Mouse (Mus musculus) lung, adult 2 months (tissue): ENCODE measurements around the gene A730049H05Rik. TPM values are rescaled to one million over a fixed set of nuclear protein-coding genes. Genes with fewer than 3 reads are reported as not detected.
A peak's percentile ranks its signal among the peaks of the same experiment; 100 is the strongest.

Source experiments
- DNase-seq: peaks from one replicate; pipeline ENCODE4 v3.0.0; 2022
- H3K4me1 ChIP-seq: fragments of 200-500 bp; 2 replicates; pipeline ENCODE4 v1.6.1; 2011; ENCODE audit warnings: low read length; ENCODE audit not compliant: control insufficient read depth, insufficient read depth
- H3K4me3 ChIP-seq: fragments of 200-500 bp; replicated peaks from 2 replicates; pipeline ENCODE3; 2011; ENCODE audit warnings: low read depth, mild to moderate bottlenecking, control low read depth, low read length; ENCODE audit errors: extremely low read depth
- CTCF ChIP-seq: fragments of 200-500 bp; IDR thresholded peaks from 2 replicates; pipeline ENCODE4 v1.5.1; 2011; ENCODE audit warnings: mild to moderate bottlenecking, low read length, control low read depth; ENCODE audit not compliant: insufficient read depth
- POLR2A ChIP-seq: fragments of 200-500 bp; IDR thresholded peaks from 2 replicates; pipeline ENCODE4 v1.6.1; 2011; ENCODE audit warnings: low read depth, mild to moderate bottlenecking, control low read depth, low read length, borderline replicate concordance; ENCODE audit errors: extremely low read depth
- WGBS: fragments of 180-500 bp; shearing (Covaris S2); methylation state at CpG from one replicate; pipeline ENCODE4 v1.1.7; 2018; 5-methylcytosine and 5-hydroxymethylcytosine counted together
- polyA plus RNA-seq: library from polyadenylated mRNA; depleted of rRNA; stranded (reverse); fragments of >200 nt; gene quantifications from 2 replicates; pipeline ENCODE4 v1.2.3, GENCODE M21; 2012; rRNA removed

A730049H05Rik gene
- polyA plus RNA-seq, 1 experiment = 0.08 TPM

- DNase-seq = no peak
- Histone ChIP-seq H3K4me3 (no peak overlapping the region), H3K4me1 (peaks cover 20% of the 10 kb centered on the region)
- WGBS = 61% methylated on average over 10 of the region's 10 CpGs
- TF ChIP-seq CTCF = no peak
- TF ChIP-seq POLR2A = no peak
Measured at GRCm38 (mm10) chr6:92872766-92873165, 56.5 kb downstream of the A730049H05Rik start.

- Histone ChIP-seq H3K4me3 (no peak overlapping the region), H3K4me1 (peaks cover 15% of the 10 kb centered on the region)
- WGBS = 8% methylated on average over 5 of the region's 5 CpGs
- TF ChIP-seq POLR2A (no peak), CTCF (no peak)
- DNase-seq = peak; percentile 36
Measured at GRCm38 (mm10) chr6:92874854-92875253, 58.6 kb downstream of the A730049H05Rik start.

GRCm38 (mm10) chr6:92875340-92875739, 59.1 kb downstream of the A730049H05Rik start:
- no peak overlapping the region for H3K4me3 ChIP-seq
- peaks cover 11% of the 10 kb centered on the region for H3K4me1 ChIP-seq
- DNase-seq = no peak
- TF ChIP-seq CTCF (no peak), POLR2A (no peak)
- WGBS = 57% methylated on average over 2 of the region's 2 CpGs

- Histone ChIP-seq H3K4me1 (peaks cover 11% of the 10 kb centered on the region), H3K4me3 (no peak overlapping the region)
- 31% methylated on average over 5 of the region's 5 CpGs for WGBS
- DNase-seq = no peak
- TF ChIP-seq POLR2A (no peak), CTCF (no peak)
Measured at GRCm38 (mm10) chr6:92876121-92876520, 59.8 kb downstream of the A730049H05Rik start.

- no peak overlapping the region for H3K4me3 ChIP-seq
- DNase-seq = no peak
- peaks cover 11% of the 10 kb centered on the region for H3K4me1 ChIP-seq
- 94% methylated on average over 4 of the region's 4 CpGs for WGBS
- TF ChIP-seq CTCF (no peak), POLR2A (no peak)
Measured at GRCm38 (mm10) chr6:92877236-92877635, 61.0 kb downstream of the A730049H05Rik start.

GRCm38 (mm10) chr6:92878771-92879170, 62.5 kb downstream of the A730049H05Rik start:
- Histone ChIP-seq H3K4me1 (peaks cover 11% of the 10 kb centered on the region), H3K4me3 (no peak overlapping the region)
- WGBS = 74% methylated on average over 5 of the region's 5 CpGs
- no peak for DNase-seq
- TF ChIP-seq CTCF (no peak), POLR2A (no peak)

GRCm38 (mm10) chr6:92879700-92880265, 63.5 kb downstream of the A730049H05Rik start:
- DNase-seq = no peak
- Histone ChIP-seq H3K4me3 (no peak overlapping the region), H3K4me1 (peaks cover 9% of the 10 kb centered on the region)
- no peak for TF ChIP-seq POLR2A
- no peak for TF ChIP-seq CTCF
- 86% methylated on average over 14 of the region's 14 CpGs for WGBS

GRCm38 (mm10) chr6:92882446-92882845, 66.2 kb downstream of the A730049H05Rik start:
- WGBS = 63% methylated on average over 5 of the region's 5 CpGs
- H3K4me3 ChIP-seq = no peak overlapping the region
- H3K4me1 ChIP-seq = peaks cover 3% of the 10 kb centered on the region; the same call in 1 of the 2 replicates
- no peak for TF ChIP-seq POLR2A
- TF ChIP-seq CTCF = no peak
- no peak for DNase-seq

- TF ChIP-seq POLR2A (no peak), CTCF (no peak)
- Histone ChIP-seq H3K4me1 (peaks cover 3% of the 10 kb centered on the region; the same call in 1 of the 2 replicates), H3K4me3 (no peak overlapping the region)
- WGBS = 84% methylated on average over 9 of the region's 9 CpGs
- no peak for DNase-seq
Measured at GRCm38 (mm10) chr6:92883131-92883900, 67.0 kb downstream of the A730049H05Rik start.

- WGBS = 50% methylated on average over 1 of the region's 1 CpGs
- Histone ChIP-seq H3K4me1 (no peaks in the 10 kb centered on the region), H3K4me3 (no peak overlapping the region)
- TF ChIP-seq CTCF (no peak), POLR2A (no peak)
- DNase-seq = no peak
Measured at GRCm38 (mm10) chr6:92891535-92891934, 75.3 kb downstream of the A730049H05Rik start.

Other genes with a start within 250 kb of the A730049H05Rik start
- gene Prickle2, start 110.3 kb upstream of the A730049H05Rik start, polyA plus RNA-seq = 22.7 and 23.6 TPM in 2 replicates
- 0.02 TPM in 1 of 2 replicates, not detected in the other for gene Gm15737, start 52.9 kb downstream of the A730049H05Rik start, polyA plus RNA-seq
- gene Adamts9, start 127.0 kb downstream of the A730049H05Rik start, polyA plus RNA-seq = 6.7 and 12.2 TPM in 2 replicates